Comparison of ENCODE assay signal across 23 mouse cellular contexts in genomic region chr6:38116107-38116770, GRCm38 (mm10). TPM values are rescaled to one million over a fixed set of nuclear protein-coding genes. Genes with fewer than 3 reads are reported as not detected.
DNase-seq lines count a peak whose midpoint lies in the region; ATAC-seq lines count a peak whose summit lies in the region.
"Had no signal": no experiment of that assay in that cellular context is flagged by ENCODE, and none has a peak within 500 bp of the region (broad histone marks: within the 10 kb centered on the region; RNA-seq: fewer than 3 reads in every experiment).

No protein-coding gene starts in this region.

- WGBS in forebrain, embryonic 13.5 days, result 78% methylated on average over 4 of the region's 4 CpGs
- 76% methylated on average over 4 of the region's 4 CpGs for WGBS in forebrain, embryonic 10.5 days
- WGBS in kidney, embryonic 16.5 days, result 23% methylated on average over 4 of the region's 4 CpGs

- no peaks in the 10 kb centered on the region for H3K9me3 ChIP-seq in forebrain, embryonic 13.5 days (replicated peaks)
- no peaks in the 10 kb centered on the region for H3K9me3 ChIP-seq in forebrain, embryonic 10.5 days
- no peaks in the 10 kb centered on the region for H3K9me3 ChIP-seq in kidney, embryonic 16.5 days (ENCODE audit: low read length)
- H3K9me3 ChIP-seq: embryonic facial prominence, embryonic 15.5 days; forebrain, embryonic 12.5 days; heart, embryonic 13.5 days; limb, embryonic 13.5 days; liver, embryonic 15.5 days; neural tube, embryonic 15.5 days; stomach, embryonic 15.5 days had no signal

- no peak overlapping the region for H3K4me3 ChIP-seq in forebrain, embryonic 13.5 days
- H3K4me3 ChIP-seq in forebrain, embryonic 10.5 days, result no peak overlapping the region
- no peak overlapping the region for H3K4me3 ChIP-seq in kidney, embryonic 16.5 days (ENCODE audit: low read length)
- H3K4me3 ChIP-seq: embryonic facial prominence, embryonic 15.5 days; forebrain, embryonic 12.5 days; heart, embryonic 13.5 days; limb, embryonic 13.5 days; liver, embryonic 15.5 days; neural tube, embryonic 15.5 days; stomach, embryonic 15.5 days had no signal

- DNase-seq in forebrain, embryonic 10.5 days (ENCODE audit: extremely low spot score, low spot score), result no peak
- DNase-seq in kidney, postnatal 14 days, result no peak
- DNase-seq in right cerebral cortex, adult 18-20 months, result peak; percentile 56
- no peak for DNase-seq in right cerebral cortex, postnatal 25 days
- DNase-seq in cerebellum, adult 11 months, result no peak
- DNase-seq in thymus, adult 18-20 months, result no peak
- DNase-seq: B cell, adult 2 months; cerebellum, adult 11-12 months; heart, postnatal 4 days; spleen, adult 18-20 months; thymus, postnatal 25 days had no signal

- peak; percentile 31; the same call in 1 of the 2 replicates for ATAC-seq in forebrain, embryonic 13.5 days
- ATAC-seq in kidney, embryonic 16.5 days (ENCODE audit: low FRiP score, low TSS enrichment), result no peak; the same call in 1 of the 2 replicates
- ATAC-seq: hindbrain, postnatal 0 days had no signal

- H3K4me2 ChIP-seq in forebrain, embryonic 13.5 days, result no peak overlapping the region
- no peak overlapping the region for H3K4me2 ChIP-seq in kidney, embryonic 16.5 days (replicated peaks; ENCODE audit: low read depth, low read length)
- H3K4me2 ChIP-seq: embryonic facial prominence, embryonic 15.5 days; forebrain, embryonic 12.5 days; heart, embryonic 13.5 days; limb, embryonic 13.5 days; liver, embryonic 15.5 days; midbrain, embryonic 11.5 days; neural tube, embryonic 15.5 days; stomach, embryonic 15.5 days had no signal

- no peak overlapping the region for H3K27ac ChIP-seq in forebrain, embryonic 13.5 days
- no peak overlapping the region for H3K27ac ChIP-seq in forebrain, embryonic 10.5 days
- H3K27ac ChIP-seq in kidney, embryonic 16.5 days (ENCODE audit: low read length), result peak overlapping the region; percentile 3; the same call in 1 of the 2 replicates
- H3K27ac ChIP-seq: embryonic facial prominence, embryonic 15.5 days; forebrain, embryonic 12.5 days; heart, embryonic 13.5 days; hindbrain, postnatal 0 days; limb, embryonic 13.5 days; liver, embryonic 15.5 days; neural tube, embryonic 15.5 days; stomach, embryonic 15.5 days had no signal

- no peaks in the 10 kb centered on the region for H3K36me3 ChIP-seq in forebrain, embryonic 13.5 days (ENCODE audit: poor library complexity, severe bottlenecking)
- no peaks in the 10 kb centered on the region for H3K36me3 ChIP-seq in forebrain, embryonic 10.5 days (replicated peaks)
- no peaks in the 10 kb centered on the region for H3K36me3 ChIP-seq in kidney, embryonic 16.5 days (ENCODE audit: insufficient read depth, low read length)
- H3K36me3 ChIP-seq: embryonic facial prominence, embryonic 15.5 days; forebrain, embryonic 12.5 days; heart, embryonic 13.5 days; limb, embryonic 13.5 days; liver, embryonic 15.5 days; neural tube, embryonic 15.5 days; stomach, embryonic 15.5 days had no signal

- H3K4me1 ChIP-seq in forebrain, embryonic 13.5 days, result no peaks in the 10 kb centered on the region
- no peaks in the 10 kb centered on the region for H3K4me1 ChIP-seq in forebrain, embryonic 10.5 days
- H3K4me1 ChIP-seq in kidney, embryonic 16.5 days (ENCODE audit: insufficient read depth, low read length), result peaks cover 13% of the 10 kb centered on the region
- H3K4me1 ChIP-seq: embryonic facial prominence, embryonic 15.5 days; forebrain, embryonic 12.5 days; heart, embryonic 13.5 days; limb, embryonic 13.5 days; neural tube, embryonic 15.5 days; stomach, embryonic 15.5 days had no signal

- no peak overlapping the region for H3K9ac ChIP-seq in forebrain, embryonic 13.5 days
- H3K9ac ChIP-seq in kidney, embryonic 16.5 days (replicated peaks; ENCODE audit: low read length), result no peak overlapping the region
- H3K9ac ChIP-seq: embryonic facial prominence, embryonic 15.5 days; forebrain, embryonic 12.5 days; heart, embryonic 13.5 days; limb, embryonic 13.5 days; liver, embryonic 15.5 days; neural tube, embryonic 15.5 days; stomach, embryonic 15.5 days had no signal

- no peaks in the 10 kb centered on the region for H3K27me3 ChIP-seq in forebrain, embryonic 13.5 days
- H3K27me3 ChIP-seq in forebrain, embryonic 10.5 days (ENCODE audit: poor library complexity, severe bottlenecking), result no peaks in the 10 kb centered on the region
- H3K27me3 ChIP-seq in kidney, embryonic 16.5 days (ENCODE audit: insufficient read depth, low read length), result no peaks in the 10 kb centered on the region
- H3K27me3 ChIP-seq: embryonic facial prominence, embryonic 15.5 days; forebrain, embryonic 12.5 days; heart, embryonic 13.5 days; limb, embryonic 13.5 days; liver, embryonic 15.5 days; neural tube, embryonic 15.5 days; stomach, embryonic 15.5 days had no signal

RNA-seq across cellular contexts. Expression of gene Tmem213, which starts 7.2 kb away (rescaled TPM):
- not detected in 2 replicates for polyA plus RNA-seq in forebrain, embryonic 13.5 days (2015; fragmentation: Nextera tagmentation; extraction: Ambion mirVana)
- not detected in 2 replicates for polyA plus RNA-seq in forebrain, embryonic 10.5 days (2016; fragmentation: Nextera tagmentation; extraction: Ambion mirVana)
- 69.8 and 72.7 TPM in 2 replicates for polyA plus RNA-seq in kidney, embryonic 16.5 days (2015; fragmentation: Nextera tagmentation; extraction: Ambion mirVana)
- polyA plus RNA-seq: forebrain, embryonic 12.5 days; heart, embryonic 13.5 days; hindbrain, postnatal 0 days; large intestine, adult 2 months; liver, embryonic 15.5 days; midbrain, embryonic 11.5 days; neural tube, embryonic 15.5 days had no signal

RNA-seq across cellular contexts. Expression of gene Atp6v0a4, which starts 8.1 kb away (rescaled TPM):
- 0.15 TPM in 1 of 2 replicates, not detected in the other for polyA plus RNA-seq in forebrain, embryonic 13.5 days (2015; fragmentation: Nextera tagmentation; extraction: Ambion mirVana)
- not detected in 2 replicates for polyA plus RNA-seq in forebrain, embryonic 10.5 days (2016; fragmentation: Nextera tagmentation; extraction: Ambion mirVana)
- polyA plus RNA-seq in kidney, embryonic 16.5 days (2015; fragmentation: Nextera tagmentation; extraction: Ambion mirVana), result 21.8 and 28.9 TPM in 2 replicates
- polyA plus RNA-seq: forebrain, embryonic 12.5 days; midbrain, embryonic 11.5 days had no signal

Comparison
In these comparisons a context has a peak if more than half of its experiments do, and no peak if none do; other contexts are left out.
1. RNA of gene Tmem213, which starts 7.2 kb away (polyA plus RNA-seq): 69.8 to 72.7 TPM in kidney, embryonic 16.5 days; not detected in forebrain, embryonic 13.5 days and not detected in forebrain, embryonic 10.5 days; every median in the first group is over 10 times any median in the second.
2. RNA of gene Atp6v0a4, which starts 8.1 kb away (polyA plus RNA-seq): 21.8 to 28.9 TPM in kidney, embryonic 16.5 days; 0.15 TPM in forebrain, embryonic 13.5 days and not detected in forebrain, embryonic 10.5 days; every median in the first group is over 10 times any median in the second.